Mouse (Mus musculus) neural tube, embryonic 13.5 days (tissue): ENCODE data around the gene Phf23. TPM values are rescaled to one million over a fixed set of nuclear protein-coding genes. Genes with fewer than 3 reads are reported as not detected.
"Not testable (repeated sequence)": the region's sequence is repeated elsewhere in the genome, so short reads cannot be mapped to it uniquely, and the experiment has no call there.

Source experiments
- ATAC-seq: fragments of 200-750 bp; cut with Nextera tagmentation; 2 replicates; pipeline ENCODE4 v1.8.0; 2017; ENCODE audit warnings: low read depth, mild to moderate bottlenecking, moderate TSS enrichment, moderate library complexity
- H3K27ac ChIP-seq: fragments of 300-500 bp; sonication (generic); replicated peaks from 2 replicates; pipeline ENCODE4 v1.5.1; 2015; ENCODE audit warnings: moderate library complexity, mild to moderate bottlenecking, inconsistent platforms
- H3K27me3 ChIP-seq: fragments of 300-500 bp; sonication (generic); 2 replicates; pipeline ENCODE4 v1.6.1; 2015; ENCODE audit warnings: mild to moderate bottlenecking, inconsistent platforms
- H3K36me3 ChIP-seq: fragments of 300-500 bp; sonication (generic); 2 replicates; pipeline ENCODE4 v1.6.1; 2015; ENCODE audit warnings: mild to moderate bottlenecking, inconsistent platforms
- H3K4me1 ChIP-seq: fragments of 300-500 bp; sonication (generic); replicated peaks from 2 replicates; pipeline ENCODE4 v1.6.1; 2015; ENCODE audit warnings: inconsistent platforms
- H3K4me2 ChIP-seq: fragments of 300-500 bp; sonication (generic); 2 replicates; pipeline ENCODE4 v1.6.1; 2015; ENCODE audit warnings: inconsistent platforms, mild to moderate bottlenecking, moderate library complexity
- H3K4me3 ChIP-seq: fragments of 300-500 bp; sonication (generic); 2 replicates; pipeline ENCODE4 v1.5.1; 2015; ENCODE audit warnings: mild to moderate bottlenecking, inconsistent platforms
- H3K9ac ChIP-seq: fragments of 300-500 bp; sonication (generic); 2 replicates; pipeline ENCODE4 v1.6.1; 2015; ENCODE audit warnings: moderate library complexity, mild to moderate bottlenecking, inconsistent platforms
- H3K9me3 ChIP-seq: fragments of 300-500 bp; sonication (generic); 2 replicates; pipeline ENCODE4 v1.6.1; 2016; ENCODE audit warnings: inconsistent platforms
- WGBS: fragments of 180-500 bp; shearing (Covaris S2); methylation state at CpG from one replicate; pipeline ENCODE4 v1.1.7; 2015; 5-methylcytosine and 5-hydroxymethylcytosine counted together
- polyA plus RNA-seq: library from polyadenylated mRNA; unstranded; fragments of >200 nt; fragmentation: Nextera tagmentation; extraction: Ambion mirVana; gene quantifications from 2 replicates; pipeline ENCODE4 v1.2.1, GENCODE M21; 2015

Gene Phf23
- polyA plus RNA-seq, 1 experiment from 2014 or later, result 76.3 TPM

GRCm38 (mm10) chr11:70010548-70010947 is 15.0 kb downstream of the Phf23 start:
- Histone ChIP-seq H3K27me3 (no peaks in the 10 kb centered on the region), H3K27ac (no peak overlapping the region), H3K4me1 (peaks cover 13% of the 10 kb centered on the region), H3K36me3 (peaks cover 87% of the 10 kb centered on the region), H3K9me3 (no peaks in the 10 kb centered on the region), H3K4me2 (no peak overlapping the region), H3K9ac (0 out of 2 replicates have a peak overlapping the region, but pooled peaks have one; percentile 5), H3K4me3 (no peak overlapping the region)
- ATAC-seq, result no peak
- 87% methylated on average over 12 of the region's 12 CpGs for WGBS

DNA sequence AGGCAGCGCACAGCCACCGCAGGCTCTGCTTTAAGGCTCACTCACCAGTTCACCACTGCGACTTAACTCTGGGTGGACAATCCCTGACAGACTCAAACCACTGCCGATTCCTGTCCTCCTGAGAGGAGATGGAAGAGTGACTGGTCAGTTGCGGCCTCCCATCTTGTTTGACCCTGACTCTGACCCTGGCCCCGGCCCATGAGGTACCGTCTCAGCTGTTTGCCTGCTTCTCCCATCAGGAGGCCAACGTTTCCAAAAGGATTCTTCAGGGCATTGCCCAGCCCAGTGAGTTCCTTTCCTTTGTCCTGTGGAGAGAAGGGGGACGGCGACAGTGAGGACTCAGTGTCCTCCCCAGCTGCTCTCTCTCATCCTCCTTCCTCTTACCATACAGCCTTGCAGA is 15.4 kb downstream of the Phf23 start:
- Histone ChIP-seq H3K4me2 (no peak overlapping the region), H3K9me3 (no peaks in the 10 kb centered on the region)

GRCm38 (mm10) chr11:70012931-70013330 is 17.4 kb downstream of the Phf23 start:
- Histone ChIP-seq H3K4me3 (no peak overlapping the region), H3K27me3 (no peaks in the 10 kb centered on the region), H3K4me2 (no peak overlapping the region), H3K27ac (no peak overlapping the region), H3K4me1 (peaks cover 23% of the 10 kb centered on the region), H3K36me3 (peaks cover 64% of the 10 kb centered on the region), H3K9ac (no peak overlapping the region), H3K9me3 (no peaks in the 10 kb centered on the region)
- no peak for ATAC-seq
- WGBS, result 86% methylated on average over 9 of the region's 9 CpGs

More for the DNA sequence above, 15.4 kb downstream of the Phf23 start:
- H3K36me3 ChIP-seq, result peaks cover 83% of the 10 kb centered on the region
- no peak overlapping the region for H3K27ac ChIP-seq
- ATAC-seq, result no peak
- 80% methylated on average over 10 of the region's 10 CpGs for WGBS
- peaks cover 13% of the 10 kb centered on the region for H3K4me1 ChIP-seq
- no peak overlapping the region for H3K4me3 ChIP-seq
- no peaks in the 10 kb centered on the region for H3K27me3 ChIP-seq
- 0 out of 2 replicates have a peak overlapping the region, but pooled peaks have one; percentile 5 for H3K9ac ChIP-seq

DNA sequence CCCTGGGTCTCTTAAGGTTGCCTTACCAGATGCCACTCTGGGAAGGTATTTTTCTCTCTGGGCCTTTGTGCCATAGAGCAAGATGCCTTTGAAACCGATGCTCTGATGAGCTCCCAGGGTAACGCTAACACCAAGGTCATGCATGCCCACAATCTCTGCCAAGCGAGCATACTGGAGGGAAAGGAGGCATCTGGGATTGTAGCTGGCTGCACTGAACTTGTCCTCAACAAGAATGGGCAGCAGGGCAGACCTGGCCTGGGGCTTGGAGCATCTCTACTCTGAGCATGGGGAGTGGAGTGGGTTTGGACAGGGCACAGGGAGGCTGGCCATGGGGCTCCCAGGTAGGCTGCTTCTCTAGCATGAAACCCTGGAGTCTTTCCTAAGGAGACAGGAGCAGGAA is 17.8 kb downstream of the Phf23 start:
- no peaks in the 10 kb centered on the region for H3K27me3 ChIP-seq
- no peaks in the 10 kb centered on the region for H3K9me3 ChIP-seq
- peaks cover 59% of the 10 kb centered on the region for H3K36me3 ChIP-seq
- H3K9ac ChIP-seq, result no peak overlapping the region
- no peak for ATAC-seq
- H3K27ac ChIP-seq, result no peak overlapping the region
- no peak overlapping the region for H3K4me2 ChIP-seq
- peaks cover 26% of the 10 kb centered on the region for H3K4me1 ChIP-seq
- H3K4me3 ChIP-seq, result no peak overlapping the region
- WGBS, result 86% methylated on average over 3 of the region's 3 CpGs

- Histone ChIP-seq H3K4me1 (peaks cover 31% of the 10 kb centered on the region), H3K27me3 (no peaks in the 10 kb centered on the region), H3K36me3 (peaks cover 52% of the 10 kb centered on the region), H3K4me3 (0 out of 2 replicates have a peak overlapping the region, but pooled peaks have one; percentile 65), H3K9ac (peak overlapping the region; percentile 84), H3K9me3 (no peaks in the 10 kb centered on the region), H3K27ac (no peak overlapping the region), H3K4me2 (peak overlapping the region; percentile 72)
- 64% methylated on average over 5 of the region's 5 CpGs for WGBS
- no peak for ATAC-seq
Measured at GRCm38 (mm10) chr11:70014051-70014450, 18.5 kb downstream of the Phf23 start.

GRCm38 (mm10) chr11:70014880-70015558 is 19.4 kb downstream of the Phf23 start, which contains the start of gene Acadvl:
TSS of gene Acadvl (minus strand) at chr11:70015411.
- Histone ChIP-seq H3K4me1 (peaks cover 41% of the 10 kb centered on the region), H3K4me3 (peak within 1 kb of the TSS; percentile 65), H3K9ac (peak within 1 kb of the TSS; percentile 84), H3K27me3 (no peaks in the 10 kb centered on the region), H3K36me3 (peaks cover 43% of the 10 kb centered on the region), H3K9me3 (no peaks in the 10 kb centered on the region), H3K27ac (peak within 1 kb of the TSS; percentile 78), H3K4me2 (peak within 1 kb of the TSS; percentile 72)
- WGBS, result under 1% methylated on average over 35 of the region's 35 CpGs
- peak; percentile 70 for ATAC-seq

DNA sequence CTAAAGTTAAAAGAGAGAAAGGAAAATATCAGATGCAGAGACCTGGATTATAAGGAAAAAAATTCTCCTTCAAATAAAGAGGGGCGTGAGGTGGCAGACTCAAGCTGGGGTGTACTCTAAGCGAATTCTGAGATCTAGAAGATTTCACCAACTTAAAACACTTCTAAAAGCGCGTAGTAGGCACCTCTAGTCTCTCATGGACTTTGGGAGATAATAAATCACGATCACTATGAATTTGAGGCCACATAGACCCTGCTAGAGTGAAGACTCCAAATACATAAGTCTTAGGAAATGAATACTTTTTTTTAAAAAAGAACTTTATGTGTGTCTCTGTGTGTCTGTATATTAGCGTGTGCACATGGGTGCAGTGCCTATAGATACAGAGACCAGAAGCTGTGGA is 20.1 kb downstream of the Phf23 start:
- peak overlapping the region; percentile 84; the same call in 1 of the 2 replicates for H3K9ac ChIP-seq
- no peaks in the 10 kb centered on the region for H3K27me3 ChIP-seq
- peaks cover 47% of the 10 kb centered on the region for H3K4me1 ChIP-seq
- H3K27ac ChIP-seq, result no peak overlapping the region
- H3K36me3 ChIP-seq, result peaks cover 36% of the 10 kb centered on the region
- peak overlapping the region; percentile 65; the same call in 1 of the 2 replicates for H3K4me3 ChIP-seq
- no peak for ATAC-seq
- whole genome bisulfite sequencing, result 71% methylated on average over 6 of the region's 6 CpGs
- peak overlapping the region; percentile 72 for H3K4me2 ChIP-seq
- no peaks in the 10 kb centered on the region for H3K9me3 ChIP-seq

DNA sequence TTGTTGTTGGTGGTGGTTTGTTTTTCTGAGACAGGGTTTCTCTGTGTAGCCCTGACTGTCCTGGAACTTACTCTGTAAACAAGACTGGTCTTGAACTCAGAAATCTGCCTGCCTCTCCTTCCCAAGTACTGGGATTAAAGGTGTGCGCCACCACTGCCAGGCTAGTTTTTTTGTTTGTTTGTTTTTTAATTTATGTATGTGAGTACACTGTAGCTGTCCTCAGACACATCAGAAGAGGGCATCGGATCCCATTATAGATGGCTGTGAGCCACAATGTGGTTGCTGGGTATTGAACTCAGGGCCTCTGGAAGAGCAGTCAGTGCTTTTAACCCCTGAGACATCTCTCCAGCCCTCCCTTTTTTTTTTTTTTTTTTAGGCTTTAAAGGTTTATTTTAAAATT is 20.6 kb downstream of the Phf23 start:
- not testable (repeated sequence) for ATAC-seq, H3K4me2 ChIP-seq, H3K9me3 ChIP-seq, H3K27ac ChIP-seq, H3K27me3 ChIP-seq, H3K9ac ChIP-seq
- WGBS, result 93% methylated on average over 2 of the region's 2 CpGs
- H3K4me3 ChIP-seq, result 0 out of 2 replicates have a peak overlapping the region, but pooled peaks have one; percentile 65
- peaks cover 31% of the 10 kb centered on the region for H3K36me3 ChIP-seq
- peaks cover 52% of the 10 kb centered on the region for H3K4me1 ChIP-seq

GRCm38 (mm10) chr11:70016669-70017068 is 21.1 kb downstream of the Phf23 start, which contains the start of gene Dlg4:
TSS of gene Dlg4 (plus strand) at chr11:70016942.
- H3K4me1 ChIP-seq, result peaks cover 53% of the 10 kb centered on the region
- H3K4me2 ChIP-seq, result peak within 1 kb of the TSS; percentile 79
- peak within 1 kb of the TSS; percentile 98 for H3K9ac ChIP-seq
- 91% methylated on average over 3 of the region's 3 CpGs for WGBS
- peak within 1 kb of the TSS; percentile 79 for H3K4me3 ChIP-seq
- H3K27me3 ChIP-seq, result no peaks in the 10 kb centered on the region
- ATAC-seq, result no peak
- peaks cover 26% of the 10 kb centered on the region for H3K36me3 ChIP-seq
- H3K27ac ChIP-seq, result peak within 1 kb of the TSS; percentile 96
- H3K9me3 ChIP-seq, result no peaks in the 10 kb centered on the region

DNA sequence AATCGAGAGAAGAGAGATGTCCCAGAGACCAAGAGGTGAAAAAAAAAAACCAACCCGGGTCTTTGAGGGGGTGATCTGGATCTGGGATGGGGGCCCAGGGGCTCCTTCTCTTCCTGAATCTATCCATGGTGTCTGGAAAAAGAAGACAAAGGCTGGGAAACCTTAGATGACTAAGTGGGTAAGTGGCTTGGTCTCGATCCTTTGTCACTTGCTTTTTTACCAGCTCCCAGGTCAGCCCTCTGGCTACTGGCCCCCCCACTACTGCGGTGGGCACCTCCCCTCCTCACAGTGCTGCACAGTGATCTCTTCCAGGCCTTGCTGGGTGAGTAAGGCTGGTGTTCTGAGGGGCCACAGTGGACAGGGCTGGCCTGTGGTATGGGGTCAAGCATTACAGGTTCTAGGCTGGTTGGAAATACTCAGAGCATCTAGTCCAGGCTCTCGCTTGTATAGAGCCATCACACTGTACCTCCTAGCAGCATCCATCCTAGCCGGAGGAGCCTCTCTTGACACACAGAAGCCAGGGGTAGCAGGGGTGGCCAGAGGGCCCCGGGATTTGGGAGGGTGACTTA is 21.7 kb downstream of the Phf23 start:
- Histone ChIP-seq H3K27ac (peak overlapping the region; percentile 96), H3K4me2 (peak overlapping the region; percentile 79), H3K4me1 (peaks cover 59% of the 10 kb centered on the region), H3K36me3 (peaks cover 20% of the 10 kb centered on the region), H3K9ac (peak overlapping the region; percentile 98), H3K27me3 (no peaks in the 10 kb centered on the region), H3K4me3 (peak overlapping the region; percentile 79), H3K9me3 (no peaks in the 10 kb centered on the region)
- 58% methylated on average over 7 of the region's 7 CpGs for WGBS
- ATAC-seq, result no peak

- Histone ChIP-seq H3K4me2 (peak overlapping the region; percentile 79), H3K9me3 (no peaks in the 10 kb centered on the region), H3K4me3 (peak overlapping the region; percentile 79), H3K27me3 (no peaks in the 10 kb centered on the region), H3K27ac (peak overlapping the region; percentile 96), H3K4me1 (peaks cover 70% of the 10 kb centered on the region), H3K36me3 (peaks cover 9% of the 10 kb centered on the region), H3K9ac (peak overlapping the region; percentile 98)
- WGBS, result 2% methylated on average over 25 of the region's 25 CpGs
- no peak for ATAC-seq
Measured at GRCm38 (mm10) chr11:70018131-70018990, 22.8 kb downstream of the Phf23 start.
